Mouse (Mus musculus) layer of hippocampus, adult 9-10 months (tissue): ENCODE data around the gene Auh.

Experiments used
- DNase-seq: peaks from one replicate; pipeline ENCODE4 v3.0.0; 2022; ENCODE audit warnings: low spot score

The Auh gene

GRCm38 (mm10) chr13:52921966-52922365 lies 7.5 kb downstream of the Auh start:
- no peak for DNase-seq

GRCm38 (mm10) chr13:52921065-52921825 lies 8.2 kb downstream of the Auh start:
- no peak for DNase-seq

GRCm38 (mm10) chr13:52919790-52920352 lies 9.6 kb downstream of the Auh start:
- DNase-seq, result no peak

GRCm38 (mm10) chr13:52918333-52918732 lies 11.1 kb downstream of the Auh start:
- no peak for DNase-seq

GRCm38 (mm10) chr13:52914591-52915110 lies 14.8 kb downstream of the Auh start:
- DNase-seq, result no peak

GRCm38 (mm10) chr13:52913926-52914325 lies 15.6 kb downstream of the Auh start:
- DNase-seq, result no peak

DNA sequence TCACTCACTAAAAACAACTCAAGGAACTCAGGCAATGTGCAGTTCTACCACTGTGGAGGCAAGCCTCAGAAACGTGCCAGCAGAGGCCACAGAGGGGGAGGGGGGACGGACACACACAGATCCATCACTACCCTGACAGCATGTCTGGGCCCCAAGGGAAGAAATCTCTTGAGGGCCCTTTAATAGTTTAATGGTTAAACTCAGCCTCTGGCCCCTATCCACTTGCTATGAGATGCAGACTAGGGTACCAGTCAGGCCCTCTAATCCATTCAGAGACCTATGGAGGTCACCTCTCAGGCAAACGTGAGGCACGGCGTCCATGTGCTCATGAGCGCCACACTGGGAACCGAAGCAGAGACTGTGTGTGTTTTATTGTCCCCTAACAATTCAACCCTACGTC lies 17.0 kb downstream of the Auh start:
- no peak for DNase-seq

DNA sequence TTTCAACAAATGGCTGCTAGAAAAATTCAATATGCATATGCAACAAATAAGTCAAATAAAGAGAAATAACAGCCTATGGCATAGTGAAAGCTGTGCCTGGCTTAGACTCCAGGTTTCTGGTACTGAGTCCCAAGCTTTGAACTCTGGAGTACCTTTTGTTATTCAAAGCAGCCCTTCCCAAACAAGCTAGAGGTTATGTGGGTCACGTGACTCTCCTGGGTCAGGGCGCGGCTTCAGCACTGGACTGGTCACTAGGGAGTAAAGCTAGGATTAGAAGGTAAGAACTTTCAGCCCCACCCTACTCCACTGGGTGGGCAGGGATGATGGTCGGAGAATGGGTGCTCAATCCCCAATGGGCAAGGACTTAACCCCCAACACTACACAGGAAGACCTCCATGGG lies 18.2 kb downstream of the Auh start:
- no peak for DNase-seq

- DNase-seq, result no peak
These were observed 23.2 kb downstream of the Auh start for GRCm38 (mm10) chr13:52906296-52906695.

DNA sequence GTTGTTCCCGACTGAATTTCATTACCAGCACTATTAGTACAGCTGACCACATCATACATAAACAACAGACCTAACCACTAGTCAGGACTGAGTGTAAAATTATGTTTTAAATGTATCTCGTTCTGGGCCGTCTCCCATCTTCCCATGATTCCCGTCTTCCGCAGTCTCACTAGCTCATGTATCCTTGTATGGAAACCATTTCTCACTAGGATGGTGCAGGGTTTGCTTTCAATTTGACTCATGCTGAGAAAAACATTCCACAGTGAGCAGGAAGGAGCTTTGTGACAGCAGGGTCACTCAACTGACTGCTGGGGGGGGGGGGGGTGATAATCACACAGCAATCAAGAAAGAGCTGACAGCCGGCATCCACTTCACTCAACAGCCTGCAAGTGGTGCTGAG lies 25.3 kb downstream of the Auh start:
- DNase-seq, result no peak

DNA sequence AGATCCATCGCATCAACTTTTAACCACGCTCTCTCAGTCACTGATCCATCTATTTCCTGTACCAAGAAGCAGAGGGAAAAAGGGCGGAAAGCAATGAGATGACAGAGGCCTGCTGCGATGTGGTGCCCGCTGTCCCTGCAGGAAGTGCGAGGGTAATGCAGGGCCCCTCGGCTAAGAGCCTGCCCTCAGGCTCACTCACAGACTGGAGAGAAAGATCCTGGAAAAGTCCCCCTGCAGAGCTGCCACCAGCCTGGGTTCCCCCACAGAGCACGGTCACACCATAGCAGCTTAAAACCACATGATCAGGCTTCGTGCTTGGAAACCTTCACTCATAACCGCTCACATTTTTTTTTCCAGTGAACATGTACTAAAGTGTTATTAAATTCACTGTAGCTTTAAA lies 25.7 kb downstream of the Auh start:
- DNase-seq, result no peak

DNA sequence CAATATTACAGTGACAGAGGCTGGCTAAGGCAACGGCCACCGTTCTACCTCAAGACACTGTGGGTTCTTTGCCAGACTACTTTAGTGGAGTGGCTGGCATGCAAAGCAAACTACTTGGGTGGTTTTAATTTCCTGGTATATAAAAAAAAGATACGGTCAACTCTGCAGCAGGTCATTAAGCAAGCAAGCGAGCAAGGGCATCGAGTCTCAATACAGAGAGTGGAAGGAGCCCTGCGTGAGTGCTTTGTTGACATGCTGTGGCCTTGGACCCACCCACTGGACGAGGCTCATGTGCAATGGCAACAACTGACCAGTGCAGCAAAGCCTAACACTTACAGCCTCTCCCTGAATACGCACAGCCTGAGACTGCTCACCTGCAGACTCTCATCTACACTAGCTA lies 27.0 kb downstream of the Auh start:
- no peak for DNase-seq

GRCm38 (mm10) chr13:52899664-52900063 lies 29.8 kb downstream of the Auh start:
- no peak for DNase-seq

- no peak for DNase-seq
These were observed 31.7 kb downstream of the Auh start for GRCm38 (mm10) chr13:52897806-52898205.

DNA sequence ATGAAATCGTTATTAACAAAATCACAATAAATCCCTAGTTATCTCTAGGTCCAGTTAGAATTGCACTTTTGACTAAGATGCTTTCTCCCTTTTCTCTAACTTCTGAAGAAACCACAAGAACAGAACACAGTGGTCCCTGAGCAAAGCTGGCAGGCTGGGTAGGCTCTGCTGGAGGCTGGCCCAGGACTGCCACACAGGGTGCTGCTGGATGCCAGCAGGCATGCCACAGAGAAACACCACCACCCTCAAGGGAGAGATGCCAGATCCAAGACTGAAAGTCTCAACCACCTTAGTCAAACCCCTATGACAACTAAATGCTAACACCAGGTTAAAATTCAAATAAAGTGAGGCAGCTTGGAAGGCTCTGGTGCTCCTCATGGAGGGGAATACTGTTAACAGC lies 36.7 kb downstream of the Auh start:
- no peak for DNase-seq

- peak; percentile 49 for DNase-seq
These were observed 37.4 kb downstream of the Auh start for GRCm38 (mm10) chr13:52892065-52892503.

GRCm38 (mm10) chr13:52890313-52890712 lies 39.2 kb downstream of the Auh start:
- DNase-seq, result no peak

GRCm38 (mm10) chr13:52886779-52887178 lies 42.7 kb downstream of the Auh start:
- DNase-seq, result no peak

DNA sequence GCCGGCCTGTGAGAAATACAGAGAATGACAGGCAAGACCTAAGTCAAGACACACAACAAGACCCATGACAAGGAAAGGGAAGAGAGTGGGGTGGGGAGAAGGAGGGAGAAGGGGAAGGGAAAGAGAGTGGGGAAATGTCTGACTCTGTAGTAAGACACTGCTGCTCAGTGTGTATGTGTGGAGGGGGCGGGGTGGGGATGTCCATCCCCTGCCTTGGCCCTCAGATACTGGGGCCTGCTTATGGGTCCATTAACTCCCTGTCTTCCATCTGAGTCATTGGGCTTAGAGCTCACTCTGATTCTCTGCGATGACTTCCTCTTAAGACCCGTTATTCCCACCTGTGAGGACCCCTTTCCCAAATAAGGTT lies 45.5 kb downstream of the Auh start:
- DNase-seq, result no peak

GRCm38 (mm10) chr13:52883084-52883959 lies 46.2 kb downstream of the Auh start:
- DNase-seq, result no peak

- DNase-seq, result no peak
These were observed 49.1 kb downstream of the Auh start for GRCm38 (mm10) chr13:52880386-52880785.

DNA sequence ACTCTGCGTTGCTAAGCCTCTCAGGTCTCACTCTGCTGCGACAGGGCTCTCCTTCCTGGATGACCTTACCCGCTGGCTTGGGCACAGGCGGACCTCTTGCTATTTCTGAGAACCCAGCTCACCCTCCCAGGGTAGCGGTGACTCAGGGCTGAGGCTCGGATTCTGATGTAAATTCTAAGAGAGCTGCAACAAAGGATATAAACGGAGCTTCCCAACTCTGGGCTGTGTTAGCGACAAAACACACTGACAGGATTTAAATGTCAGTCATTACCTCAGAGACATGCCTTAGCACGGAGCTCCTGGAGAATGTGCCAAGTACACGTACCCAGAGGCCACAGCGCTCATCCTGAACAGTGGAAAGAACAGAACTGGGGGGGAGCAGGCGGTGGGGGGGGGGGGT lies 49.6 kb downstream of the Auh start:
- DNase-seq, result no peak

DNA sequence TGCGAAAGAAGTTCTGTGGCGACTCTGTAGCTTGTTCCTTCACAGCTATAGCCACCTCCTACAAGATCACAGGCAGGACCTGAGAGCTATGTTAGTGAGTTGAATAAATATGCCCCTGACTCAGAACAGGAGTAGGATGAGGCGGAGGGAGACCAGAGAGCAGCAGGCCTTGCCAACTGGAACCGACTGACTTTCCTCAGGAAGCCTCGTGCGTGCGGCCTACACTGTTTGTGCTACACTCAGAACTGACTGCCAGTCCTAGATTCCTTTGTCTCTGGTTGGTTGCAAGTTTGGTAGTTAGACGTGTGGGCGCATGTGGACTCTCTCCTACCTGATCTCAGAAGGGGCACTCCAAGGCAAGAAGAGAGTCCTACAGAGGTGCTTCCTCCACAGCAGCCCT lies 50.2 kb downstream of the Auh start:
- DNase-seq, result no peak
